Mouse (Mus musculus): ENCODE measurements around the gene Slc15a5. TPM values are rescaled to one million over a fixed set of nuclear protein-coding genes. Genes with fewer than 3 reads are reported as not detected.

Gene Slc15a5
- polyA plus RNA-seq, 1 experiment from 2014 or later = not detected

DNA sequence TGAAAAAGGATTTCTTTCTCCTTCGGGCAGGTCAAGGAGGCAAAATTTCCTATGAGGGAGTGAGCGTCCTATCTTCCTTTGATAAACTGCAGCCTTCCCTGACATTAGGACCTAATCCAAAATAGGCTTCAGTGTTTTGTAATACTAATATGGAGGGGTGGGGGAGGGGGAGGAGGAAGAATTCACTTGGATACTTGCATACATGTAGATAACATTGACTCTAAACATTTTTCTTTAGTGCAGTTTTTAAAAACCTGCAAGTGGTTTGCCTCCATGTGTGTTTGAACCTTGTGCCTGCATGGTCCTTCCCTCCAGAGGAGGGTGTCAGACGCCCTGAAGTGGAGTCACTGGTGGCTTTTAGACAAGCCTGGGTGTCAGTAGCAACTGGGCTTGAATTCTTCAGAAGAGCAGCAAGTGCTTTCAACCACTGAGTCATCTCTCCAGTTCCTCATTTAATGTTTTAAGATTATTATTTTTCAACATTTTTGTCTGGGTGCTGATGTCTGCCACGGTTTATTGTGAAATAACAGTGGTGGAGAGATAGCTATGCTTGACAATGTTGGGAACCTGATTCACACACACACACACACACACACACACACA lies 8.1 kb downstream of the Slc15a5 start:
- no peaks in the 10 kb centered on the region for H3K9me3 ChIP-seq (ENCODE audit: control insufficient read depth, low read length)
- DNase-seq (ENCODE audit: low spot score) = no peak
- no peak overlapping the region for H3K4me2 ChIP-seq (ENCODE audit: low read depth, low read length)
- H3K4me1 ChIP-seq (ENCODE audit: control insufficient read depth, insufficient read depth, low read length) = no peaks in the 10 kb centered on the region
- H3K4me3 ChIP-seq (ENCODE audit: low read depth, low read length) = no peak overlapping the region
- H3K9ac ChIP-seq (ENCODE audit: low read depth, low read length) = no peak overlapping the region
- WGBS = 73% methylated on average over 4 of the region's 4 CpGs
- no peaks in the 10 kb centered on the region for H3K36me3 ChIP-seq (ENCODE audit: control insufficient read depth, insufficient read depth, low read length)
- H3K27ac ChIP-seq (replicated peaks; ENCODE audit: low read depth, low read length) = no peak overlapping the region
- no peak for ATAC-seq (ENCODE audit: low read depth)
- H3K27me3 ChIP-seq (replicated peaks; ENCODE audit: control insufficient read depth, insufficient read depth, low read length) = no peaks in the 10 kb centered on the region

DNA sequence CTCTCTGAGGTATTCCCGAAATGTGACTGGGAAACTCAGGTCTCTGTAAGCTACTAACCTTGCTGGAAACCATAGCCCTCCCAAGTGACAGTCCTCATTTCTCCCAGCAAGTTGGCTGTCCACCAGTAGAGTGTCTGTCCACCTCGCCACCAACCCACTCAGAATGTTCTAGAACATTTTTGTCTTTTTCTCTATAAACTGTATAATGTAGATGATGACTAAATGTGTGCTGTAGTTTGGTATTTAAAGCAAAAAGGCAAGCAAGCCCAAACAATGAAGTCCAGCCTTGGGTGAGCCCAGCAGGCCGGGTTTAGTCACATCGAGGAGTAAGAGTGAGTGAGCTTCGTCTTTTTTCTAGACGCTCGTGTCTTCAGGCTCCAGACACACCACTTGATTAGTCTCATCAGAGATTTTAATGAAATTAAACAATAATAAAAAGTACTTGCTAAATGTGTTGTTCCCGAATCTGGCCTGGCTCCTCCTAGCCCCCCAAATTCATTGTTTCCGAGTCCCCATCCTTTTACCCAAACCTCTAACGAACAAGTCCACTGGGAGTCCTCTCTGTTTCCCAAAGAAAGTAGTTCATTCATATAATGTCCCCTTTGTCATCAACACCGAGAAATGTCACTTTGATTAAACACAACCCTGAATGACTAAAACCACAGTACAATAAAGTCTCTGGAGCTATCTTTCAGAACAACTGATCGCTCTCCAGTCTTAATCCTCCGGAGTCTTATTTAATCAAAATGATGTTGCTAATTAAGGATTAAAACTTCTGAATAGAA lies 8.8 kb downstream of the Slc15a5 start:
- no peaks in the 10 kb centered on the region for H3K27me3 ChIP-seq (replicated peaks; ENCODE audit: control insufficient read depth, insufficient read depth, low read length)
- H3K36me3 ChIP-seq (ENCODE audit: control insufficient read depth, insufficient read depth, low read length) = no peaks in the 10 kb centered on the region
- no peak overlapping the region for H3K27ac ChIP-seq (replicated peaks; ENCODE audit: low read depth, low read length)
- no peak overlapping the region for H3K9ac ChIP-seq (ENCODE audit: low read depth, low read length)
- H3K4me2 ChIP-seq (ENCODE audit: low read depth, low read length) = no peak overlapping the region
- DNase-seq (ENCODE audit: low spot score) (peak; percentile 21), ATAC-seq (ENCODE audit: low read depth) (no peak)
- no peaks in the 10 kb centered on the region for H3K9me3 ChIP-seq (ENCODE audit: control insufficient read depth, low read length)
- WGBS = 83% methylated on average over 13 of the region's 13 CpGs
- H3K4me3 ChIP-seq (ENCODE audit: low read depth, low read length) = no peak overlapping the region
- no peaks in the 10 kb centered on the region for H3K4me1 ChIP-seq (ENCODE audit: control insufficient read depth, insufficient read depth, low read length)

DNA sequence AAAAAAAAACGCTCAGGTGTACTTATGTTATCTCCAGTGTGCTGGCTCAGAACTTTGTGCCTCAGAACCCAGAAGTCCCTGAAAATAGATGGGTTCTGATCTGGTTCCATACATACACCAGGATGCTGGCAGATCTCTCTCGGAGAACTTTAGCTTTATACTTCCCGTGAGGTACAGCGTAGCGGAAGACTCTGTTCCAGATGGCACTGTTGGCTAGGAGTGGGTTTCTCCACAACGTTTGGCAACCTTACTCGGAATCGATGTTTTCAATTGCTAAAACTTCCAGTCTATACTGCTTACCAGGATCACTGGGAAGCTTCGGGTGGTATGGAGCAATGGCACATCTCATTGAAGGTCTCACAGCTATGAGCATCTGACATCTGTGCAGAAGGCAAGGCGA lies 9.8 kb downstream of the Slc15a5 start:
- H3K4me2 ChIP-seq (ENCODE audit: low read depth, low read length) = no peak overlapping the region
- no peak overlapping the region for H3K27ac ChIP-seq (replicated peaks; ENCODE audit: low read depth, low read length)
- H3K9ac ChIP-seq (ENCODE audit: low read depth, low read length) = no peak overlapping the region
- 89% methylated on average over 10 of the region's 10 CpGs for WGBS
- H3K9me3 ChIP-seq (ENCODE audit: control insufficient read depth, low read length) = no peaks in the 10 kb centered on the region
- no peak overlapping the region for H3K4me3 ChIP-seq (ENCODE audit: low read depth, low read length)
- H3K4me1 ChIP-seq (ENCODE audit: control insufficient read depth, insufficient read depth, low read length) = no peaks in the 10 kb centered on the region
- ATAC-seq (ENCODE audit: low read depth) = no peak
- DNase-seq (ENCODE audit: low spot score) = no peak
- no peaks in the 10 kb centered on the region for H3K36me3 ChIP-seq (ENCODE audit: control insufficient read depth, insufficient read depth, low read length)
- no peaks in the 10 kb centered on the region for H3K27me3 ChIP-seq (replicated peaks; ENCODE audit: control insufficient read depth, insufficient read depth, low read length)

DNA sequence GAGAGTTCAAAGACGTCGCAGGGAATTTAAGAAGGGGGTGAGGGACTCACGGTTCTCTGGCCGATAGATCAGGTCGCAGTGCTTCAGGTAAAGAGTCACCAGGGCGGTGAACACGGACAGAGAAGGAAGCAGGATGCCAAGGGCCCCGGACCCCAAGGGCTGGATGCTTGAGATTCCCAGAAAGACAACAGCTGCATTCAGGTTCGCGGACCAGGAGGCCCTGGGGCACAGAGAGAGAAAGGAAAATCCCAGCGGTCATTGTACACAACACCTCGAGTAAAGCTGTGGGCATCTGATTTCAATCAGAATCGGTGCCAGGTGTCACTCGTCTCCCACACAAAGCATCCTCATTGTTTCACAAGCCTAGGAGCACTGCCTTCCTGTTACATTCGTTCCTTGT lies 24.1 kb downstream of the Slc15a5 start:
- Histone ChIP-seq H3K9me3 (ENCODE audit: control insufficient read depth, low read length) (no peaks in the 10 kb centered on the region), H3K4me3 (ENCODE audit: low read depth, low read length) (no peak overlapping the region), H3K9ac (ENCODE audit: low read depth, low read length) (no peak overlapping the region), H3K27ac (replicated peaks; ENCODE audit: low read depth, low read length) (no peak overlapping the region), H3K27me3 (replicated peaks; ENCODE audit: control insufficient read depth, insufficient read depth, low read length) (no peaks in the 10 kb centered on the region), H3K4me1 (ENCODE audit: control insufficient read depth, insufficient read depth, low read length) (no peaks in the 10 kb centered on the region), H3K36me3 (ENCODE audit: control insufficient read depth, insufficient read depth, low read length) (no peaks in the 10 kb centered on the region), H3K4me2 (ENCODE audit: low read depth, low read length) (no peak overlapping the region)
- WGBS = 10% methylated on average over 15 of the region's 15 CpGs
- ATAC-seq (ENCODE audit: low read depth) = peak; percentile 55; the same call in 1 of the 2 replicates
- DNase-seq (ENCODE audit: low spot score) = peak; percentile 20

DNA sequence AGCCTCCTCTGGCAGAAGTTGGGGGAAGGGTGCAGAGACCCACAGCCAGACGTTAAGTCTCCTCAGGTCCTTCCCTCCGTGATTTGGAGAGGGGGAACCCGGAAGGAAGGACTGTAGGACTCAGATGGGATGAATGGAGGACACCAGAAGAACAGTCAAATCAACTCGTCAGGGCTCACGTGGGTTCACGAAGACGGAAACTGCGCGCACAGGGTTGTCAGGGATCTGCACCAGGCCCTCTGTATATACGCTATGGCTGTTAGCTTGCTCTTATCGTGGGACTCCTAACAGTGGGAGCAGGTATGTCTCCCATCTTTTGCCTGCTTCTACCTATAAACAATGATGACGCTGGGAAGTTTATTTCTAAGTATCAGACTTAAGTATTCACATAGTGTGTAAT lies 24.8 kb downstream of the Slc15a5 start:
- no peaks in the 10 kb centered on the region for H3K36me3 ChIP-seq (ENCODE audit: control insufficient read depth, insufficient read depth, low read length)
- no peaks in the 10 kb centered on the region for H3K9me3 ChIP-seq (ENCODE audit: control insufficient read depth, low read length)
- no peaks in the 10 kb centered on the region for H3K4me1 ChIP-seq (ENCODE audit: control insufficient read depth, insufficient read depth, low read length)
- no peak overlapping the region for H3K27ac ChIP-seq (replicated peaks; ENCODE audit: low read depth, low read length)
- no peak for DNase-seq (ENCODE audit: low spot score)
- no peak overlapping the region for H3K4me2 ChIP-seq (ENCODE audit: low read depth, low read length)
- no peaks in the 10 kb centered on the region for H3K27me3 ChIP-seq (replicated peaks; ENCODE audit: control insufficient read depth, insufficient read depth, low read length)
- no peak overlapping the region for H3K4me3 ChIP-seq (ENCODE audit: low read depth, low read length)
- H3K9ac ChIP-seq (ENCODE audit: low read depth, low read length) = no peak overlapping the region
- 85% methylated on average over 12 of the region's 12 CpGs for WGBS
- no peak for ATAC-seq (ENCODE audit: low read depth)

DNA sequence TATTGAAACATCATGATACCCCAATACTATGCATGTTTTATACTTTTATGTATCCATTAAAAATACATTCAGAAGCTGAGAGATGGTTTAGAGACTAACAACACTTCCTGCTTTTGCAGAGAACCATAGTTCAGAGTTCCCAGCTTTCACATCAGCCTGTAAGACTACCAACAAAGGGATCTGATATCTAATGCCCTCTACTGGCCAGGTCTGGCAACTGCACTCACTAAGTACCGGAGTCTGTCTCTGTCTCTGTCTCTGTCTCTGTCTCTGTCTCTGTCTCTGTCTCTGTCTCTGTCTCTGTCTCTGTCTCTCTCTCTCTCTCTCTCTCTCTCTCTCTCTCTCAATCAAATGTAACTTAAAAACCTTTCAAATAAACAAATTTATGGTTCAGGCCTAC lies 25.6 kb downstream of the Slc15a5 start:
- no peak for ATAC-seq (ENCODE audit: low read depth)
- no peaks in the 10 kb centered on the region for H3K27me3 ChIP-seq (replicated peaks; ENCODE audit: control insufficient read depth, insufficient read depth, low read length)
- no peaks in the 10 kb centered on the region for H3K36me3 ChIP-seq (ENCODE audit: control insufficient read depth, insufficient read depth, low read length)
- DNase-seq (ENCODE audit: low spot score) = no peak
- no peaks in the 10 kb centered on the region for H3K4me1 ChIP-seq (ENCODE audit: control insufficient read depth, insufficient read depth, low read length)
- no peaks in the 10 kb centered on the region for H3K9me3 ChIP-seq (ENCODE audit: control insufficient read depth, low read length)
- no peak overlapping the region for H3K27ac ChIP-seq (replicated peaks; ENCODE audit: low read depth, low read length)
- no peak overlapping the region for H3K4me3 ChIP-seq (ENCODE audit: low read depth, low read length)
- no peak overlapping the region for H3K4me2 ChIP-seq (ENCODE audit: low read depth, low read length)
- H3K9ac ChIP-seq (ENCODE audit: low read depth, low read length) = no peak overlapping the region
- WGBS = 55% methylated on average over 1 of the region's 1 CpGs

DNA sequence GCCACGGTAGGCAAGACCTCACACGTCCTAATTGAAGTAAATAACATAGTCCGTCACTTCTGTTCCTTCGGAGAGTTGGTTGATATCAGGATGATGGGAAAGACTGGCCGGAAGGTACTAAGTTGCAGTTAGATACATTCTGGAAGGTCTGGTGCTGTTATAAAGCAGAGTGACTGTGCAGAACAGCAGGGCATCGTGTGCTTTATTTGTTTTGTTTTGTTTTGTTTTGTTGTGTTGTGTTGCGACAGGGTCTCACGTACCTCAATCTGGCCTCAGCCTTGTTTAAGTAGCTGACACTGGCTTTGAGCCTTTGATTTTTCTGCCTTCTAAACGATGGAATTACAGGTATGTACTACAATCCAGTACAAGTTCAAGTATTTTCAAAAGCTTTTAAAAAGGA lies 26.0 kb downstream of the Slc15a5 start:
- no peak for DNase-seq (ENCODE audit: low spot score)
- WGBS = 89% methylated on average over 9 of the region's 9 CpGs
- H3K4me3 ChIP-seq (ENCODE audit: low read depth, low read length) = no peak overlapping the region
- H3K36me3 ChIP-seq (ENCODE audit: control insufficient read depth, insufficient read depth, low read length) = no peaks in the 10 kb centered on the region
- H3K27me3 ChIP-seq (replicated peaks; ENCODE audit: control insufficient read depth, insufficient read depth, low read length) = no peaks in the 10 kb centered on the region
- H3K4me2 ChIP-seq (ENCODE audit: low read depth, low read length) = no peak overlapping the region
- no peaks in the 10 kb centered on the region for H3K4me1 ChIP-seq (ENCODE audit: control insufficient read depth, insufficient read depth, low read length)
- no peak overlapping the region for H3K27ac ChIP-seq (replicated peaks; ENCODE audit: low read depth, low read length)
- no peaks in the 10 kb centered on the region for H3K9me3 ChIP-seq (ENCODE audit: control insufficient read depth, low read length)
- no peak for ATAC-seq (ENCODE audit: low read depth)
- H3K9ac ChIP-seq (ENCODE audit: low read depth, low read length) = no peak overlapping the region

DNA sequence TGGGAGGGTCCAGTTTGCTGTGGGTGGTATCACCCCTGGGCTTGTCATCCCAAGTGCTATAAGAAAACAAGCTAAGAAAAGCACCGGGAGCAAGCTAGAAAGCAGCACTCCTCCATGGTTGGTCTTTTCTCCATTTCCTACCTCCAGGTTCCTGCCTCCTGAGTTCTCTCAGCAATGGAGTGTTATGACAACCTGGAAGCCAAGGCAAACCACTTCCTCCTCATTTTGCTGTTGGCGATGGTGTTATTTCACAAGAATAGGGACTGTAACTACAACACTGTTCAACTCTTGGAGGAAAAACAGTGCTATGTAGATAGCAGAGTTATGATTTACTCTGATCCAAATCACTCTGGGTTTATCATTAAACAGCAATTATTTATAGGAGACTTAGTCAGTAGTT lies 34.4 kb downstream of the Slc15a5 start:
- Histone ChIP-seq H3K27ac (replicated peaks; ENCODE audit: low read depth, low read length) (no peak overlapping the region), H3K4me1 (ENCODE audit: control insufficient read depth, insufficient read depth, low read length) (no peaks in the 10 kb centered on the region), H3K27me3 (replicated peaks; ENCODE audit: control insufficient read depth, insufficient read depth, low read length) (no peaks in the 10 kb centered on the region), H3K9me3 (ENCODE audit: control insufficient read depth, low read length) (peaks cover 9% of the 10 kb centered on the region), H3K4me3 (ENCODE audit: low read depth, low read length) (no peak overlapping the region), H3K9ac (ENCODE audit: low read depth, low read length) (no peak overlapping the region), H3K4me2 (ENCODE audit: low read depth, low read length) (no peak overlapping the region), H3K36me3 (ENCODE audit: control insufficient read depth, insufficient read depth, low read length) (no peaks in the 10 kb centered on the region)
- DNase-seq (ENCODE audit: low spot score) (no peak), ATAC-seq (ENCODE audit: low read depth) (no peak)
- 91% methylated on average over 2 of the region's 2 CpGs for WGBS

DNA sequence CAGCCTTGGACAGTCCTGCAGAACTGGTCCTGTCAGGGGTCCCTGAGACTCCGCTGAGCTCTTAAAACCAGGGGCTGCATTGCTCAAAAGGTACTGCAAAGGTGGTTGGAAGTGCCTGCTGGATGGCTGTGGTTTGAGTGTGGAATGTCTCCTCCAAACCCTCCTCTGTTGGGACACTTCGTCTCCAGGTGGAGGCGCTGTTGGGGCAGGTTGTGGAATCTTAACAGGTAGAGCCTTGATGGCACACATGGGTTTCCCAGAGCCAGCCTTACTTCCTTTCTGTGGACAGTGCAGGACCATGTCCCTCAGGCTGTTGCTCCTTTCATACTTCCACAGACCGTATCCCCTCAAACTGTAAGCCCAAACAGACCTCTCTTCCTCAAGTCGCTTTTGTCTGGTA lies 36.8 kb downstream of the Slc15a5 start:
- Histone ChIP-seq H3K27ac (replicated peaks; ENCODE audit: low read depth, low read length) (no peak overlapping the region), H3K27me3 (replicated peaks; ENCODE audit: control insufficient read depth, insufficient read depth, low read length) (no peaks in the 10 kb centered on the region), H3K4me1 (ENCODE audit: control insufficient read depth, insufficient read depth, low read length) (no peaks in the 10 kb centered on the region), H3K9me3 (ENCODE audit: control insufficient read depth, low read length) (peaks cover 9% of the 10 kb centered on the region), H3K36me3 (ENCODE audit: control insufficient read depth, insufficient read depth, low read length) (no peaks in the 10 kb centered on the region), H3K9ac (ENCODE audit: low read depth, low read length) (no peak overlapping the region), H3K4me3 (ENCODE audit: low read depth, low read length) (no peak overlapping the region), H3K4me2 (ENCODE audit: low read depth, low read length) (no peak overlapping the region)
- WGBS = 93% methylated on average over 5 of the region's 5 CpGs
- no peak for DNase-seq (ENCODE audit: low spot score)
- ATAC-seq (ENCODE audit: low read depth) = no peak

All from embryonic facial prominence, embryonic 14.5 days (tissue).